Mouse (Mus musculus) liver, adult 2 months (tissue): ENCODE measurements around the gene Ugt3a2. TPM values are rescaled to one million over a fixed set of nuclear protein-coding genes. Genes with fewer than 3 reads are reported as not detected.

Source experiments
- DNase-seq: peaks from one replicate; pipeline ENCODE4 v3.0.0-alpha.2; 2011; ENCODE audit warnings: low read depth, low spot score; ENCODE audit errors: extremely low read depth
- H3K27ac ChIP-seq: fragments of 200-500 bp; replicated peaks from 2 replicates; pipeline ENCODE4 v1.5.1; 2012; ENCODE audit warnings: low read depth, mild to moderate bottlenecking, control low read depth, inconsistent platforms, low read length; ENCODE audit not compliant: insufficient read depth
- H3K27me3 ChIP-seq: fragments of 200-500 bp; 2 replicates; pipeline ENCODE4 v1.6.1; 2012; ENCODE audit warnings: mild to moderate bottlenecking, moderate library complexity, low read length, inconsistent platforms; ENCODE audit not compliant: control insufficient read depth, insufficient read depth
- H3K36me3 ChIP-seq: fragments of 200-500 bp; 2 replicates; pipeline ENCODE4 v1.6.1; 2012; ENCODE audit warnings: low read length, inconsistent platforms; ENCODE audit not compliant: control insufficient read depth, insufficient read depth
- H3K4me1 ChIP-seq: fragments of 200-500 bp; 2 replicates; pipeline ENCODE4 v1.6.1; 2011; ENCODE audit warnings: low read length; ENCODE audit not compliant: control insufficient read depth, insufficient read depth
- H3K4me3 ChIP-seq: fragments of 200-500 bp; 2 replicates; pipeline ENCODE4 v1.5.1; 2011; ENCODE audit warnings: low read depth, mild to moderate bottlenecking, control low read depth, low read length, moderate library complexity; ENCODE audit not compliant: insufficient read depth
- H3K79me2 ChIP-seq: fragments of 200-500 bp; 2 replicates; pipeline ENCODE4 v1.6.1; 2012; ENCODE audit warnings: inconsistent platforms, mild to moderate bottlenecking, low read length, moderate library complexity; ENCODE audit not compliant: control insufficient read depth, insufficient read depth
- H3K9ac ChIP-seq: fragments of 200-500 bp; 2 replicates; pipeline ENCODE4 v1.6.1; 2012; ENCODE audit warnings: low read depth, mild to moderate bottlenecking, control low read depth, inconsistent platforms, low read length
- CTCF ChIP-seq: fragments of 200-500 bp; IDR thresholded peaks from 2 replicates; pipeline ENCODE4 v1.5.1; 2011; ENCODE audit warnings: low read depth, low read length, control low read depth
- POLR2A ChIP-seq: fragments of 200-500 bp; IDR thresholded peaks from 2 replicates; pipeline ENCODE4 v1.6.1; 2011; ENCODE audit warnings: low read length, control low read depth; ENCODE audit not compliant: insufficient read depth; ENCODE audit errors: extremely low read depth
- WGBS: fragments of 180-500 bp; shearing (Covaris S2); methylation state at CpG from one replicate; pipeline ENCODE4 v1.1.7; 2018; 5-methylcytosine and 5-hydroxymethylcytosine counted together
- polyA plus RNA-seq: library from polyadenylated mRNA; depleted of rRNA; stranded (reverse); fragments of >200 nt; gene quantifications from 2 replicates; pipeline ENCODE4 v1.2.3, GENCODE M21; 2012; rRNA removed
- total RNA-seq: library from RNA; depleted of rRNA; stranded (reverse); fragments of >200 nt; gene quantifications from 2 replicates; pipeline ENCODE4 v1.2.3, GENCODE M21; 2014; rRNA removed

Ugt3a2 gene
- total RNA-seq (340 and 468 TPM in 2 replicates), polyA plus RNA-seq (218 and 268 TPM in 2 replicates)

DNA sequence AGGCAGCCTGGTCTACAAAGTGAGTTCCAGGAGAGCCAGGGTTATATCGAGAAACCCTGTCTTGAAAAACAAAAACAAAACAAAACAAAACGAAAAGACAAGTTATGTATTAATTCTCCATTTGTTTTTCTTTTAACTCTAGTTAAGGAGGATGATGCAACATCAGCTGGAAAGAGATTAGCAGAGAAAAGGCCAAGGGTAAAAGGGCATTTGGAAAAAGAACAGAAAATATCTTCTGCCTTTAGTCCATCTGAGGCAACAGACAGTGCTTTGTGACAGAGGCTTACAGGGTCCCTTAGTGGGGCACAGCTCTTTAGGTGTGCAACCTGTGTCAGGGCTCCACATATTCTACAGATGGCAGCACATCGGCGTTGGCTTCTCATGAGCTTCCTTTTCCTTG is at the start of gene Ugt3a2:
TSS of gene Ugt3a2 (plus strand) at position 210 of the 400 bp plus-strand sequence.
- TF ChIP-seq CTCF = no peak
- no peak for TF ChIP-seq POLR2A
- peak within 1 kb of the TSS; percentile 72 for H3K4me3 ChIP-seq
- peaks cover 2% of the 10 kb centered on the region; the same call in 1 of the 2 replicates for H3K79me2 ChIP-seq
- 28% methylated on average over 4 of the region's 4 CpGs for WGBS
- H3K27me3 ChIP-seq = no peaks in the 10 kb centered on the region
- H3K9ac ChIP-seq = peak within 1 kb of the TSS; percentile 89
- peaks cover 4% of the 10 kb centered on the region; the same call in 1 of the 2 replicates for H3K36me3 ChIP-seq
- H3K4me1 ChIP-seq = peaks cover 8% of the 10 kb centered on the region; the same call in 1 of the 2 replicates
- DNase-seq = peak; percentile 96
- H3K27ac ChIP-seq = peak within 1 kb of the TSS; percentile 96

- 39% methylated on average over 2 of the region's 2 CpGs for WGBS
- H3K9ac ChIP-seq = no peak overlapping the region
Measured at GRCm38 (mm10) chr15:9289660-9290059, 45.7 kb upstream of the Ugt3a2 start.

DNA sequence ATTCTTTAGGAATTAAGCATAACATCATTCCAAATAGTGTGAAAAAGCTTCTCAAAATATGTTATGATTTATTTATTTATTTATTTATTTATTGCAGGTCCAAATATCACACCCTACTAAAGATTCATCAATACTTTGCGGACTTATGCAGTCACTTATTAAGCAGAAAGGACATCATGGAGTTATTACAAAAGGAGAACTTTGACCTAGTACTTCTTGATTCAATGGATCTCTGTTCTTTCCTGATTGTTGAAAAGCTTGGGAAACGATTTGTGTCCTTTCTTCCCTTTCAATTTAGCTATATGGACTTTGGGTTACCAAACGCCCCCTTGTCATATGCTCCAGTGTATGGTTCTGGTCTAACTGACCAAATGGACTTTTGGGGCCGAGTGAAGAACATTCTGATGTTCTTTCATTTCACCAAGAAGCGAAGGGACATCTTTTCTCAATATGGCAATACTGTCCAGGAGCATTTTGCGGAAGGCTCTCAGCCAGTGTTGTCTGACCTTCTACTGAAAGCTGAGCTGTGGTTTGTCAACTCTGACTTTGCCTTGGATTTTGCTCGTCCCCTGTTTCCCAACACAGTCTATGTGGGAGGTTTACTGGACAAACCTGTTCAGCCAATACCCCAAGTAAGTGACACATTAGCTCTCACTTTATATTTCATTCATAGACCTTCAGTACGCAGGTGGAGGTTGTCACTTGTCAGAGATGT is 29.2 kb upstream of the Ugt3a2 start:
- Histone ChIP-seq H3K79me2 (no peaks in the 10 kb centered on the region), H3K4me1 (no peaks in the 10 kb centered on the region; the same call in 1 of the 2 replicates), H3K27me3 (no peaks in the 10 kb centered on the region), H3K36me3 (peaks cover 2% of the 10 kb centered on the region; the same call in 1 of the 2 replicates), H3K27ac (no peak overlapping the region), H3K9ac (no peak overlapping the region), H3K4me3 (no peak overlapping the region)
- DNase-seq = peak; percentile 82
- WGBS = 47% methylated on average over 8 of the region's 8 CpGs
- no peak for TF ChIP-seq CTCF
- TF ChIP-seq POLR2A = no peak

More at GRCm38 (mm10) chr15:9289660-9290059, 45.7 kb upstream of the Ugt3a2 start:
- Histone ChIP-seq H3K79me2 (no peaks in the 10 kb centered on the region), H3K27ac (no peak overlapping the region), H3K36me3 (peaks cover 1% of the 10 kb centered on the region; the same call in 1 of the 2 replicates), H3K4me1 (peaks cover 4% of the 10 kb centered on the region; the same call in 1 of the 2 replicates), H3K27me3 (no peaks in the 10 kb centered on the region), H3K4me3 (no peak overlapping the region)
- no peak for TF ChIP-seq CTCF
- TF ChIP-seq POLR2A = no peak
- DNase-seq = peak; percentile 64

GRCm38 (mm10) chr15:9334596-9334995 is 754 bp upstream of the Ugt3a2 start:
- no peaks in the 10 kb centered on the region for H3K27me3 ChIP-seq
- H3K9ac ChIP-seq = no peak overlapping the region
- WGBS = 42% methylated on average over 2 of the region's 2 CpGs
- peaks cover 4% of the 10 kb centered on the region; the same call in 1 of the 2 replicates for H3K36me3 ChIP-seq
- no peak for TF ChIP-seq POLR2A
- no peak for TF ChIP-seq CTCF
- H3K79me2 ChIP-seq = peaks cover 2% of the 10 kb centered on the region; the same call in 1 of the 2 replicates
- H3K4me1 ChIP-seq = peaks cover 8% of the 10 kb centered on the region; the same call in 1 of the 2 replicates
- peak overlapping the region; percentile 96 for H3K27ac ChIP-seq
- DNase-seq = peak; percentile 83
- H3K4me3 ChIP-seq = no peak overlapping the region

DNA sequence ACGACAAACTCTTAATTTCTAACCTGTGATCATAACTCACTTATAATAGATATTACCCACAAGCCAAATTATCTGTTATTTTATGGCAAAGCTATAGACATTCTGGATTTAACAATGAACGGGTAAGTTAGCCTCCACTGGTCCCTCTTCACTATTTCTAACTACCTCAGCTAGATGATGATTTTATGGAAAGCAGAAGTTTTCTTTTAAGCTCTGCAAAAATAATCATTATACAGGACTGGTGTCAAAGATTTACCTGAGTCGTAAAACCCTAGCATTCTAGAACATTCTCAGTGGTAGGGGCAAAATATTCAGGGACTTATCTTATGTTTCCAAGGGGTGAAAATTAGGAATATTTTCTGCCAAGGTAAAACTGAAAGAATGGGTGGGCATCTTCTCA is 1.3 kb downstream of the Ugt3a2 start:
- WGBS = 32% methylated on average over 3 of the region's 3 CpGs
- Histone ChIP-seq H3K4me3 (peak overlapping the region; percentile 72; the same call in 1 of the 2 replicates), H3K4me1 (peaks cover 8% of the 10 kb centered on the region; the same call in 1 of the 2 replicates), H3K9ac (no peak overlapping the region), H3K36me3 (peaks cover 4% of the 10 kb centered on the region; the same call in 1 of the 2 replicates), H3K79me2 (peaks cover 2% of the 10 kb centered on the region; the same call in 1 of the 2 replicates), H3K27me3 (no peaks in the 10 kb centered on the region), H3K27ac (no peak overlapping the region)
- TF ChIP-seq POLR2A = no peak
- TF ChIP-seq CTCF = no peak
- peak; percentile 22 for DNase-seq
